Mouse (Mus musculus) limb, embryonic 15.5 days (tissue): ENCODE results near the gene Erich6. TPM values are rescaled to one million over a fixed set of nuclear protein-coding genes. Genes with fewer than 3 reads are reported as not detected.
A peak's percentile ranks its signal among the peaks of the same experiment; 100 is the strongest.

Experiments
- ATAC-seq: fragments of 200-750 bp; cut with Nextera tagmentation; 2 replicates; pipeline ENCODE4 v1.8.0; 2017; ENCODE audit warnings: low read depth, moderate TSS enrichment; ENCODE audit not compliant: insufficient number of reproducible peaks, low FRiP score, low TSS enrichment
- H3K27ac ChIP-seq: fragments of 300-500 bp; sonication (generic); 2 replicates; pipeline ENCODE4 v1.5.1; 2015; ENCODE audit warnings: moderate library complexity, mild to moderate bottlenecking, inconsistent platforms
- H3K27me3 ChIP-seq: fragments of 300-500 bp; sonication (generic); 2 replicates; pipeline ENCODE4 v1.6.1; 2015; ENCODE audit warnings: inconsistent platforms
- H3K36me3 ChIP-seq: fragments of 300-500 bp; sonication (generic); 2 replicates; pipeline ENCODE4 v1.6.1; 2015; ENCODE audit warnings: inconsistent platforms
- H3K4me1 ChIP-seq: fragments of 300-500 bp; sonication (generic); 2 replicates; pipeline ENCODE4 v1.6.1; 2015; ENCODE audit warnings: inconsistent platforms
- H3K4me2 ChIP-seq: fragments of 300-500 bp; sonication (generic); 2 replicates; pipeline ENCODE4 v1.6.1; 2015; ENCODE audit warnings: mild to moderate bottlenecking, inconsistent platforms
- H3K4me3 ChIP-seq: fragments of 300-500 bp; sonication (generic); 2 replicates; pipeline ENCODE4 v1.5.1; 2015; ENCODE audit warnings: mild to moderate bottlenecking, inconsistent platforms
- H3K9ac ChIP-seq: fragments of 300-500 bp; sonication (generic); 2 replicates; pipeline ENCODE4 v1.6.1; 2015; ENCODE audit warnings: inconsistent platforms
- H3K9me3 ChIP-seq: fragments of 300-500 bp; sonication (generic); 2 replicates; pipeline ENCODE4 v1.6.1; 2016; ENCODE audit warnings: inconsistent platforms
- WGBS: fragments of 180-500 bp; shearing (Covaris S2); methylation state at CpG from one replicate; pipeline ENCODE4 v1.1.7; 2015; 5-methylcytosine and 5-hydroxymethylcytosine counted together
- polyA plus RNA-seq: library from polyadenylated mRNA; unstranded; fragments of >200 nt; fragmentation: Nextera tagmentation; extraction: Ambion mirVana; gene quantifications from 2 replicates; pipeline ENCODE4 v1.2.1, GENCODE M21; 2015

The Erich6 gene
- polyA plus RNA-seq, 1 experiment from 2014 or later, result 0.06 TPM

GRCm38 (mm10) chr3:58577067-58577503 is 59.9 kb downstream of the Erich6 start:
- H3K4me3 ChIP-seq, result peak overlapping the region; percentile 85
- ATAC-seq, result peak; percentile 54; the same call in 1 of the 2 replicates
- H3K27ac ChIP-seq, result peak overlapping the region; percentile 99
- 0 out of 2 replicates have a peak, but pooled peaks cover 5% of the 10 kb centered on the region for H3K4me1 ChIP-seq
- 0% methylated on average over 35 of the region's 36 CpGs for WGBS
- no peaks in the 10 kb centered on the region for H3K27me3 ChIP-seq
- peak overlapping the region; percentile 93 for H3K9ac ChIP-seq
- H3K9me3 ChIP-seq, result no peaks in the 10 kb centered on the region
- H3K4me2 ChIP-seq, result peak overlapping the region; percentile 40
- 0 out of 2 replicates have a peak, but pooled peaks cover 2% of the 10 kb centered on the region for H3K36me3 ChIP-seq

GRCm38 (mm10) chr3:58576137-58577066 is 60.6 kb downstream of the Erich6 start, which contains the start of gene Selenot:
Gene Selenot, plus strand, starts transcription at chr3:58576636.
- Histone ChIP-seq H3K27me3 (no peaks in the 10 kb centered on the region), H3K27ac (peak within 1 kb of the TSS; percentile 99), H3K36me3 (0 out of 2 replicates have a peak, but pooled peaks cover 2% of the 10 kb centered on the region), H3K4me3 (peak within 1 kb of the TSS; percentile 85), H3K9me3 (no peaks in the 10 kb centered on the region), H3K4me2 (peak within 1 kb of the TSS; percentile 40), H3K4me1 (0 out of 2 replicates have a peak, but pooled peaks cover 5% of the 10 kb centered on the region), H3K9ac (peak within 1 kb of the TSS; percentile 93)
- 2% methylated on average over 59 of the region's 59 CpGs for WGBS
- peak; percentile 93 for ATAC-seq

- WGBS, result 74% methylated on average over 3 of the region's 3 CpGs
- H3K9me3 ChIP-seq, result no peaks in the 10 kb centered on the region
- no peak for ATAC-seq
These were observed 66.2 kb downstream of the Erich6 start for GRCm38 (mm10) chr3:58570821-58571220.

More at GRCm38 (mm10) chr3:58570821-58571220, 66.2 kb downstream of the Erich6 start:
- no peak overlapping the region for H3K27ac ChIP-seq
- no peaks in the 10 kb centered on the region for H3K36me3 ChIP-seq
- H3K9ac ChIP-seq, result no peak overlapping the region
- H3K4me3 ChIP-seq, result no peak overlapping the region
- H3K27me3 ChIP-seq, result no peaks in the 10 kb centered on the region
- H3K4me1 ChIP-seq, result no peaks in the 10 kb centered on the region
- H3K4me2 ChIP-seq, result no peak overlapping the region

Other genes starting within 250 kb of the Erich6 start
- gene Tsc22d2, start 222.5 kb downstream of the Erich6 start, polyA plus RNA-seq, result 9.6 and 9.7 TPM in 2 replicates
- gene Eif2a, start 111.4 kb downstream of the Erich6 start, polyA plus RNA-seq, result 46.8 and 49.6 TPM in 2 replicates
- gene Serp1, start 111.3 kb downstream of the Erich6 start, polyA plus RNA-seq, result 191 and 192 TPM in 2 replicates
- gene Selenot, start 60.6 kb downstream of the Erich6 start, polyA plus RNA-seq, result 14.1 and 15.7 TPM in 2 replicates
- 3.7 and 5.6 TPM in 2 replicates for gene Siah2, start 55.2 kb upstream of the Erich6 start, polyA plus RNA-seq
- not detected in 2 replicates for gene Mindy4b-ps, start 185.1 kb upstream of the Erich6 start, polyA plus RNA-seq
- 0.20 and 0.22 TPM in 2 replicates for gene Clrn1, start 248.1 kb upstream of the Erich6 start, polyA plus RNA-seq